ENCODE assay signal across 26 mouse cellular contexts in genomic region chr13:51332271-51332670, GRCm38 (mm10).
DNase-seq lines count a peak whose midpoint lies in the region; ATAC-seq and TF ChIP-seq lines count a peak whose summit lies in the region.
"Had no signal": no experiment of that assay in that cellular context is flagged by ENCODE, and none has a peak within 500 bp of the region (broad histone marks: within the 10 kb centered on the region; RNA-seq: fewer than 3 reads in every experiment).

No protein-coding gene starts in this region.

- TF ChIP-seq POLR2A in heart, adult 2 months (IDR thresholded peaks at IDR 0.05; ENCODE audit: insufficient read depth, low read depth, low read length) = no peak

- H3K9me3 ChIP-seq in embryonic facial prominence, embryonic 12.5 days = no peaks in the 10 kb centered on the region
- no peaks in the 10 kb centered on the region for H3K9me3 ChIP-seq in limb, embryonic 13.5 days
- H3K9me3 ChIP-seq: heart, embryonic 10.5 days; hindbrain, embryonic 15.5 days; liver, embryonic 15.5 days; stomach, embryonic 15.5 days had no signal

- intact Hi-C loops in heart, adult 2 months (cut with DNase I) = no loop called here

- H3K27ac ChIP-seq in heart, adult 2 months = no peak overlapping the region
- H3K27ac ChIP-seq in embryonic facial prominence, embryonic 12.5 days = peak overlapping the region; percentile 80; the same call in 1 of the 2 replicates
- H3K27ac ChIP-seq in limb, embryonic 13.5 days = peak overlapping the region; percentile 67; the same call in 1 of the 2 replicates
- H3K27ac ChIP-seq: heart, embryonic 10.5 days; hindbrain, embryonic 15.5 days; left cerebral cortex, adult 2 months; liver, embryonic 15.5 days; stomach, embryonic 15.5 days had no signal

- DNase-seq in heart, adult 11 months = peak; percentile 71
- DNase-seq in heart, adult 2 months = no peak
- peak; percentile 63 for DNase-seq in NIH3T3 (ENCODE audit: low read depth)
- DNase-seq in embryo, embryonic 9.5 days (ENCODE audit: extremely low spot score) = no peak
- DNase-seq in right cerebral cortex, postnatal 10 days (ENCODE audit: low spot score in 2 of 2) = no peak
- DNase-seq: adrenal gland, postnatal 25 days; cerebellum, adult 18-20 months; cerebellum, postnatal 10 days; gastrocnemius, postnatal 36 days; heart, postnatal 36 days; kidney, adult 11 months; kidney, postnatal 14 days; lung, embryonic 14.5 days; lung, postnatal 14 days; midbrain, embryonic 14.5 days; right cerebral cortex, postnatal 14 days had no signal

- no peak overlapping the region for H3K4me3 ChIP-seq in heart, adult 2 months
- H3K4me3 ChIP-seq in embryonic facial prominence, embryonic 12.5 days = no peak overlapping the region
- no peak overlapping the region for H3K4me3 ChIP-seq in limb, embryonic 13.5 days
- H3K4me3 ChIP-seq: heart, embryonic 10.5 days; hindbrain, embryonic 15.5 days; left cerebral cortex, adult 2 months; liver, embryonic 15.5 days; stomach, embryonic 15.5 days had no signal

- TF ChIP-seq EP300 in heart, adult 2 months (IDR thresholded peaks at IDR 0.05; ENCODE audit: insufficient read depth, low read depth, low read length) = no peak

- no peak overlapping the region for H3K9ac ChIP-seq in heart, adult 2 months (ENCODE audit: low read depth, low read length)
- H3K9ac ChIP-seq in embryonic facial prominence, embryonic 12.5 days = no peak overlapping the region
- no peak overlapping the region for H3K9ac ChIP-seq in limb, embryonic 13.5 days
- H3K9ac ChIP-seq: hindbrain, embryonic 15.5 days; liver, embryonic 15.5 days; lung, embryonic 14.5 days; stomach, embryonic 15.5 days had no signal

- TF ChIP-seq CTCF in heart, adult 2 months (IDR thresholded peaks at IDR 0.05) = no peak

- no peaks in the 10 kb centered on the region for H3K36me3 ChIP-seq in heart, adult 2 months (ENCODE audit: control insufficient read depth, insufficient read depth, low read length)
- H3K36me3 ChIP-seq in embryonic facial prominence, embryonic 12.5 days = no peaks in the 10 kb centered on the region
- H3K36me3 ChIP-seq in limb, embryonic 13.5 days = no peaks in the 10 kb centered on the region
- H3K36me3 ChIP-seq: heart, embryonic 10.5 days; hindbrain, embryonic 15.5 days; liver, embryonic 15.5 days; stomach, embryonic 15.5 days had no signal

- H3K4me2 ChIP-seq in embryonic facial prominence, embryonic 12.5 days (replicated peaks) = no peak overlapping the region
- H3K4me2 ChIP-seq in limb, embryonic 13.5 days (replicated peaks) = no peak overlapping the region
- H3K4me2 ChIP-seq: hindbrain, embryonic 15.5 days; liver, embryonic 15.5 days; lung, embryonic 14.5 days; stomach, embryonic 15.5 days had no signal

- no peak for ATAC-seq in embryonic facial prominence, embryonic 12.5 days (ENCODE audit: insufficient number of reproducible peaks, insufficient read depth, low FRiP score, low TSS enrichment)
- peak; percentile 72 for ATAC-seq in limb, embryonic 13.5 days (ENCODE audit: low FRiP score, low read depth)
- ATAC-seq: forebrain, embryonic 14.5 days; inflammation-experienced regulatory T-cells, adult 6 months had no signal

- 52% methylated on average over 7 of the region's 7 CpGs for WGBS in heart, adult 2 months
- 38% methylated on average over 7 of the region's 7 CpGs for WGBS in embryonic facial prominence, embryonic 12.5 days
- whole genome bisulfite sequencing in limb, embryonic 13.5 days = 38% methylated on average over 7 of the region's 7 CpGs

- H3K27me3 ChIP-seq in heart, adult 2 months (ENCODE audit: control insufficient read depth, insufficient read depth, low read length) = no peaks in the 10 kb centered on the region
- no peaks in the 10 kb centered on the region for H3K27me3 ChIP-seq in embryonic facial prominence, embryonic 12.5 days
- H3K27me3 ChIP-seq in limb, embryonic 13.5 days = no peaks in the 10 kb centered on the region
- H3K27me3 ChIP-seq: CH12.LX; hindbrain, embryonic 15.5 days; liver, embryonic 15.5 days; stomach, embryonic 15.5 days had no signal

- no peaks in the 10 kb centered on the region for H3K79me2 ChIP-seq in heart, adult 2 months (replicated peaks; ENCODE audit: control insufficient read depth, insufficient read depth, low read length)

- H3K4me1 ChIP-seq in heart, adult 2 months (ENCODE audit: control insufficient read depth, insufficient read depth, low read length) = peaks cover 7% of the 10 kb centered on the region
- peaks cover 28% of the 10 kb centered on the region for H3K4me1 ChIP-seq in embryonic facial prominence, embryonic 12.5 days
- peaks cover 42% of the 10 kb centered on the region for H3K4me1 ChIP-seq in limb, embryonic 13.5 days
- H3K4me1 ChIP-seq: liver, embryonic 15.5 days had no signal

Comparison
In these comparisons a context has a peak if more than half of its experiments do, and no peak if none do; other contexts are left out.
1. DNase-seq: peak in heart, adult 11 months (single experiment) and NIH3T3 (single experiment); none in heart, adult 2 months (0 of 2), embryo, embryonic 9.5 days (single experiment) and right cerebral cortex, postnatal 10 days (0 of 2).